In genomic region chr3:18706356-18706755, GRCm38 (mm10) we compare ENCODE assay signal across 15 mouse cellular contexts.
"Had no signal": no experiment of that assay in that cellular context is flagged by ENCODE, and none has a peak within 500 bp of the region (broad histone marks: within the 10 kb centered on the region; RNA-seq: fewer than 3 reads in every experiment).

No protein-coding gene starts in this region.

- H3K27ac ChIP-seq: left cerebral cortex, adult 2 months; limb, embryonic 10.5 days; liver, embryonic 15.5 days; midbrain, embryonic 13.5 days; neural tube, embryonic 15.5 days; stomach, postnatal 0 days had no signal

- H3K36me3 ChIP-seq: limb, embryonic 10.5 days; liver, embryonic 15.5 days; midbrain, embryonic 13.5 days; neural tube, embryonic 15.5 days had no signal

- H3K4me2 ChIP-seq: liver, embryonic 11.5 days; liver, embryonic 15.5 days; midbrain, embryonic 13.5 days; neural tube, embryonic 15.5 days had no signal

- H3K27me3 ChIP-seq: liver, embryonic 15.5 days; midbrain, embryonic 13.5 days; neural tube, embryonic 15.5 days had no signal

- H3K9ac ChIP-seq: liver, embryonic 15.5 days; midbrain, embryonic 13.5 days; neural tube, embryonic 15.5 days had no signal

- H3K9me3 ChIP-seq: limb, embryonic 10.5 days; liver, embryonic 15.5 days; midbrain, embryonic 13.5 days; neural tube, embryonic 15.5 days had no signal

- ATAC-seq: lung, postnatal 0 days; midbrain, embryonic 13.5 days had no signal

- DNase-seq: kidney, adult 18-20 months; kidney, postnatal 10 days; kidney, postnatal 4 days; lung, adult 2 months; lung, postnatal 36 days; thymus, adult 18-20 months; thymus, postnatal 14 days had no signal

- H3K4me3 ChIP-seq: left cerebral cortex, adult 2 months; limb, embryonic 10.5 days; liver, embryonic 15.5 days; midbrain, embryonic 13.5 days; neural tube, embryonic 15.5 days had no signal

- H3K4me1 ChIP-seq: liver, embryonic 15.5 days; midbrain, embryonic 13.5 days; neural tube, embryonic 15.5 days had no signal
